ENCODE assay signal across 14 mouse cellular contexts in genomic region chr4:58288753-58289152, GRCm38 (mm10). TPM values are rescaled to one million over a fixed set of nuclear protein-coding genes. Genes with fewer than 3 reads are reported as not detected.
A peak's percentile ranks its signal among the peaks of the same experiment; 100 is the strongest.
DNase-seq lines count a peak whose midpoint lies in the region; ATAC-seq and TF ChIP-seq lines count a peak whose summit lies in the region.
"Had no signal": no experiment of that assay in that cellular context is flagged by ENCODE, and none has a peak within 500 bp of the region (broad histone marks: within the 10 kb centered on the region; RNA-seq: fewer than 3 reads in every experiment).

No protein-coding gene starts in this region.

- DNase-seq in adrenal gland, postnatal 14 days, result peak; percentile 9
- DNase-seq in adrenal gland, adult 8-10 months, result no peak
- DNase-seq in lung, adult 2 months, result peak; percentile 3
- DNase-seq in lung, postnatal 14 days, result no peak
- peak; percentile 33 for DNase-seq in heart, postnatal 25 days (ENCODE audit: low spot score)
- no peak for DNase-seq in B cell, adult 2 months
- DNase-seq in urinary bladder, adult 2 months (ENCODE audit: low spot score), result no peak
- DNase-seq in forebrain, embryonic 14.5 days (ENCODE audit: low spot score), result no peak
- DNase-seq: kidney, adult 2 months; lung, embryonic 14.5 days had no signal

- H3K4me2 ChIP-seq in forebrain, embryonic 14.5 days (ENCODE audit: low read length), result no peak overlapping the region
- H3K4me2 ChIP-seq: lung, embryonic 14.5 days; stomach, embryonic 15.5 days had no signal

- H3K36me3 ChIP-seq in forebrain, embryonic 14.5 days (ENCODE audit: control insufficient read depth, insufficient read depth, low read length), result no peaks in the 10 kb centered on the region
- H3K36me3 ChIP-seq: stomach, embryonic 15.5 days had no signal

- no peak overlapping the region for H3K27ac ChIP-seq in forebrain, embryonic 14.5 days (ENCODE audit: low read depth, low read length)
- H3K27ac ChIP-seq: layer of hippocampus, adult 2 months; stomach, embryonic 15.5 days had no signal

- no peak for TF ChIP-seq POLR2A in lung, adult 2 months (IDR thresholded peaks at IDR 0.05; ENCODE audit: borderline replicate concordance, extremely low read depth, low read depth, low read length)

- intact Hi-C loops in heart, postnatal 25 days (cut with DNase I), result no loop called here

- H3K27me3 ChIP-seq in forebrain, embryonic 14.5 days (replicated peaks; ENCODE audit: control insufficient read depth, insufficient read depth, low read length), result no peaks in the 10 kb centered on the region
- H3K27me3 ChIP-seq: stomach, embryonic 15.5 days had no signal

- WGBS in lung, adult 2 months, result 66% methylated on average over 5 of the region's 5 CpGs
- 85% methylated on average over 5 of the region's 5 CpGs for whole genome bisulfite sequencing in forebrain, embryonic 14.5 days

- TF ChIP-seq CTCF in lung, adult 2 months (IDR thresholded peaks at IDR 0.05; ENCODE audit: insufficient read depth, low read length), result no peak

- no peak overlapping the region for H3K9ac ChIP-seq in forebrain, embryonic 14.5 days (ENCODE audit: low read length)
- H3K9ac ChIP-seq: lung, embryonic 14.5 days; stomach, embryonic 15.5 days had no signal

- no peaks in the 10 kb centered on the region; the same call in 1 of the 2 replicates for H3K4me1 ChIP-seq in lung, adult 2 months (ENCODE audit: control insufficient read depth, insufficient read depth, low read length)
- H3K4me1 ChIP-seq in forebrain, embryonic 14.5 days (ENCODE audit: control insufficient read depth, insufficient read depth, low read length), result no peaks in the 10 kb centered on the region

- no peak for ATAC-seq in forebrain, embryonic 14.5 days
- ATAC-seq: midbrain, embryonic 16.5 days had no signal

- no peaks in the 10 kb centered on the region for H3K9me3 ChIP-seq in forebrain, embryonic 14.5 days (replicated peaks; ENCODE audit: control insufficient read depth, low read length)
- H3K9me3 ChIP-seq: stomach, embryonic 15.5 days had no signal

- H3K4me3 ChIP-seq in lung, adult 2 months (replicated peaks; ENCODE audit: extremely low read depth, low read depth, low read length), result no peak overlapping the region
- H3K4me3 ChIP-seq in forebrain, embryonic 14.5 days (ENCODE audit: low read depth, low read length), result no peak overlapping the region
- H3K4me3 ChIP-seq: layer of hippocampus, adult 2 months; stomach, embryonic 15.5 days had no signal

RNA-seq across cellular contexts. Expression of gene Musk, which starts 3.0 kb away (rescaled TPM):
- 0.41 and 0.75 TPM in 2 replicates for total RNA-seq in adrenal gland, postnatal 14 days (2021)
- under 1 TPM; 0.38 to 0.58 (median 0.41) TPM for total RNA-seq in adrenal gland, adult 8-10 months (2022)
- 0.14 and 1.1 TPM in 2 replicates for polyA plus RNA-seq in lung, adult 2 months (2012; rRNA removed)
- total RNA-seq in heart, postnatal 25 days (2021), result under 1 TPM; 0.57 to 0.70 TPM
- polyA plus RNA-seq in urinary bladder, adult 2 months (2012; rRNA removed), result 0.65 and 0.86 TPM in 2 replicates
- polyA plus RNA-seq in forebrain, embryonic 14.5 days (2014; fragmentation: Nextera tagmentation; extraction: Ambion mirVana), result not detected in 2 replicates
- total RNA-seq: hematopoietic stem cell, adult 5-6 weeks had no signal
- polyA plus RNA-seq: lung, embryonic 14.5 days had no signal

Comparison
In these comparisons a context has a peak if more than half of its experiments do, and no peak if none do; other contexts are left out.
1. DNase-seq: peak in adrenal gland, postnatal 14 days (single experiment), lung, adult 2 months (single experiment) and heart, postnatal 25 days (single experiment); none in adrenal gland, adult 8-10 months (single experiment), lung, postnatal 14 days (single experiment), B cell, adult 2 months (0 of 2), urinary bladder, adult 2 months (single experiment) and forebrain, embryonic 14.5 days (single experiment).